Mouse (Mus musculus) cerebellum, adult 2 months (tissue): ENCODE data around the gene Nbeal2.

ENCODE experiments used
- CTCF ChIP-seq: fragments of 200-500 bp; IDR thresholded peaks from 2 replicates; pipeline ENCODE4 v1.5.1; 2011; ENCODE audit warnings: low read depth, mild to moderate bottlenecking, control low read depth, low read length, moderate library complexity, borderline replicate concordance; ENCODE audit not compliant: insufficient read depth
- POLR2A ChIP-seq: fragments of 200-500 bp; IDR thresholded peaks from 2 replicates; pipeline ENCODE4 v1.6.1; 2011; ENCODE audit warnings: low read length, control low read depth, borderline replicate concordance; ENCODE audit not compliant: insufficient read depth

GRCm38 (mm10) chr9:110632671-110633070 lies 21.3 kb downstream of the Nbeal2 start:
- TF ChIP-seq POLR2A (no peak), CTCF (no peak)
